Mouse (Mus musculus): Measurements from ENCODE around the gene Lrig1. TPM values are rescaled to one million over a fixed set of nuclear protein-coding genes. Genes with fewer than 3 reads are reported as not detected.

Gene Lrig1
- total RNA-seq (2021): 10 to 100 TPM; 29.8 to 30.9 TPM
- long read RNA-seq, experiment 1, full-length matches to known transcripts: 4 of 8 reads
- long read RNA-seq, experiment 1, partial matches to known transcripts: 4 of 8 reads
- long read RNA-seq, experiment 1, other reads (novel, unspliced or antisense): 0 of 8 reads
- long read RNA-seq, experiment 2, full-length matches to known transcripts: 1 of 3 reads
- long read RNA-seq, experiment 2, partial matches to known transcripts: 1 of 3 reads
- long read RNA-seq, experiment 2, other reads (novel, unspliced or antisense): 1 of 3 reads

DNA sequence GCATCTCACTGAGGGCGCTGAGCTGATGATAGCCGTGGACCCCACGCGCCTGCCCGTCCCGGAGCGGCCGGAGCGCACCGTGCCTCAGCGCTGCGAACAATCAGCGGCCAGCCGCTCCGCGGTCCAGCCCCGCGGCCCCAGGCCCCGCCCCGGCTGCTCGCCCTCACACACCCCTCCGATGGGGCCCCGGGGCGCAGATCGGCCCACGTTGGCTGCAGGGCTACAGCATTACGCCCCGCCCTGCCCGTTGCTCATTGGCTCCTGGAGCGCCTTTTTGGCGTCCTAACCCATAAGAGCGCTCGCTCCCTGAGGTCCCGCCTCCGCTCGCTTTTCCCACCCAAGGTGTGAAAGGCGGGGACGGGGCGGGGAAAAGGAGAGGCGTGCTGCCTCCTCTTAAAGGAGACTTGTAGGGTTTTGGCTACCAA, at the start of gene Lrig1:
Lrig1 (minus strand) TSS at position 92 of the 425 bp plus-strand sequence.
- peak; percentile 99 for DNase-seq

DNA sequence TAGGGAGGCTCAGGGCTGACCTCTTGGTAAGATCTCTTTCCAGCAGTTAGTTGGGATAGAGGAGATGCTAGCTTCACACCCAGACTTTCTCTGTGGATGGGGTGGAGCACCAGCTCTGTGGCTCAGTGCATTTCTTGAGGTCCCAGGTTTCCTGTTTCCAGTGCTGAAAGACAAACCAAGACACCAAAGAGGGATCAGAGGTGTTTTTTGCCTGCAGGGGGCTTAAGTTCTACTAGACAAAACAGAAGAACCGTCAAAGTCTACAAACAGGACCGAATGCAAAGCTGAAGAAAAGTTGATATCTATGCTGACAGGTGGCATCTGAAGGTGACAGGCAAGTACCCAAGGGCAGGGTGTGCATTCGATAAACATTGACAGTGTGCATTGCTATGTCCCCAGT, 49.7 kb upstream of the Lrig1 start:
- no peak for DNase-seq

DNA sequence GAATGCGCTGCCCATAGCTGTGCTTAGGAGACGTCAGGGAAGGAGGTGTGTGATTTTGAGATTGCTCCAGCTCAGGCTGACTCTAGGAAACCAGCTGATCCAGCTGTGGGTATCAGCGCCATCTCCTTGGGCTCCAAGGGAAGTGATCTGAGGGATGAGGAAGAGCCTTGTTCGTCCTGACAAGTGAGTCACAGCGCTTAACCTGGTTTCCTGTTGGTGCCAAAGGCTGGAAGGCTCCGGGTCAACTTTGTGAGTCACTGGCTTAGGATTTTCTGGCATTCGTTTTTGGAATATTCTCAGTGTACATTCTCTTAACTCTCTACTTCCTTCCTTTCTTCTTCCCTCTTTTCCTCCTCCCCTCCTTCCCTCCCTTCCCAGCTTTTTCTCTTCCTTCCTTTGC, 48.4 kb upstream of the Lrig1 start:
- DNase-seq: no peak

DNA sequence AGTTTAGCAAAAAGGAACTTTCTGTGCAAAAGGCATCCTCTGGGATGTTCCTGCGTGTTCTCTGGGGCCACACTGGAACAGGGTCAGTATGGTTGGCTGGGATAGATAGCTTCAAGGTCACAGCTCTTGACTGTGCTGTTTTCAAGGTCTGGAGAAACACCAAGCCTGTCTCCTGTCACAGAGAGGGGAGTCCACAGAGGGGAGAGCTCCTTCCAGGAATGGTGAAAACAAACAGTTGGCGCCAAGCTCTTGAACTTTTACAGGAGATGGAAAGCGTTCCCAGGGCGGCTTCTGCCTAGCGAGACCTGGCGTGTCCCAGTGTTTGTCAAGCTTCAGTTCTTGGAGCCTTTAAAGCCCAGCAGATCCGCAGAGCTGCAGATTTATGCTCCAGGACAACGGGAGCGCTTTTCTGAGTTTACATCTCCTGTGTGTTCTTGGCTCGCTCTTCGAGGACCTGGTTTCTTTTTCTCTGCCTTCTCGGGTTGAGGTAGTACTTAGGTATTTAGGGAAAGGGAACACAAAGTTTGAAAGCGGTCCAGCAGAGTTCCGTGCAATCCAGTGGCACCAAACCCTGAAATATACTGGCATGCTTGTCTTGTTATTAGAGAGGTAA, 40.3 kb upstream of the Lrig1 start:
- peak; percentile 46 to 53 for DNase-seq

DNA sequence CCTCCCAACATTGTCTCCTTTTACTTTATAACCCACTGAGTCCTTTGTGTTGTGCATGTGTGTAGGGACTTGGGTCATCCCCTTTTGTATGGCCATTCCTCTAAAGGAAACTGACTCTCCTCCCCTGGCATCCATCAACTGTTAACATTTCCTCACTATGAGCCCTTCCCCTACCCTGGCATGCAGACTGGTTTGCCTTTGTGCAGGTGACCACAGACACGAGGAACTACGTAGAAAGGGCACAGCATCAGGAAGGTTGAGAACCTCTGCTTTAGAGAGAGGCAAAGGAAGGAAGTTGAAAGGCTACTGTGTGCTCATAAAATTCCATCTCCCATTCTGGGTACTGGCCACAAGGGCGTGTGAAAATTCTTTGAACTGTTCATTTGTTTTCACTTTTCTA, 38.7 kb upstream of the Lrig1 start:
- no peak for DNase-seq

DNA sequence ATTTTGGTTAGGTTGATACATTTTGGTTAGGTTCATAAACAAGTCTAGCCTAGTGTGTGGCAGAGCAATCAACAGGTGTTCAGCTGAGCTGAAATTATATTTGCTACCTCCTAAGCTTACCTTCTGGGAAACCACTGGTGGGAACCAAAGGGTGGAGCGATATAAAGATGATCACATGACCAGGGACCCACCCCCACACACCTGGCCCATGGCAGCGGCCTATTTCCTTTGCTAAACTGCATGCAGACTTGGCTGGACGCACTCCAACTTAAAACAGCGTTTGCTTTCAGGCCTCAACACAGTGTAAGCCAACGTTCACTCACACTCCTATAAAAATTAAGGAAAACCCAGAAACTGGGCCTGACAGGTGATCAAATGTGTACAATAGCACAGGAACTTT, 33.9 kb upstream of the Lrig1 start:
- no peak for DNase-seq

DNA sequence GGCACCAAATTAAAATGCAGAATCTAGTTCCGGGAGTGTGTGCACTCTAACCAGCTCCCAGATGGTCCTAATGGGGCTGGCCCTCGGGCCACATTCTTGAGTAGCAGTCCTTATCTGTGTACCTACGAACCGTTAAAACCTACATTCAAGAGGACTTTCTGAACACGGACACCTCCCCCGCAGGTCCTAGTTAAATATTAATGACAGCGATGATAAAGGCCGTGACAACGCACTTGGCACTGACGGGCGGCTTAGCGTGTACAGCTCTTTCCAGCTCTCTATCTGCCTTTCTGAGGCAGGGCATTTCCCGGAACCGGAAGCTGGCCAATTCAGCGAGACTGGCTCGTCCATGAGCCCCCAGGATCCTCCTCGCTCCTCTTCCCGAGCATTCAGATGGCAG, 29.9 kb upstream of the Lrig1 start:
- peak; percentile 55 to 62 for DNase-seq

DNA sequence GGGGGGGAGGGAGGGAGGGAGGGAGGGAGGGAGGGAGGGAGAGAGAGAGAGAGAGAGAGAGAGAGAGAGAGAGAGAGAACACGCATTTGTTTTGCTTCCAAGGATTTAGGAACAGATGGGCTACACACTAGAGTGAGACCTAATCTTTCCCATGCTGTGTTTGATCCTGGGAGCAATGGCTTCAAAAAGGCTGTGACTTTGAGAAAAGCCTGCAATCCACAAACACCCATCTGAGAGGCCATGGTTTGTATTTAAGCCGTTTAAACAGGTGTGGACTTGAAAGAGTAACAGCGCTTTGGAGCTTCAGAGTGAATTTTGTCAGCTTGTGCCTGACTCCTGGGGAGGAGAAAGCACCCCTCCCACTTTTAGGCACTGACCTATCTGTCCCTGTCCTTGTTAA, 29.2 kb upstream of the Lrig1 start:
- no peak for DNase-seq

DNA sequence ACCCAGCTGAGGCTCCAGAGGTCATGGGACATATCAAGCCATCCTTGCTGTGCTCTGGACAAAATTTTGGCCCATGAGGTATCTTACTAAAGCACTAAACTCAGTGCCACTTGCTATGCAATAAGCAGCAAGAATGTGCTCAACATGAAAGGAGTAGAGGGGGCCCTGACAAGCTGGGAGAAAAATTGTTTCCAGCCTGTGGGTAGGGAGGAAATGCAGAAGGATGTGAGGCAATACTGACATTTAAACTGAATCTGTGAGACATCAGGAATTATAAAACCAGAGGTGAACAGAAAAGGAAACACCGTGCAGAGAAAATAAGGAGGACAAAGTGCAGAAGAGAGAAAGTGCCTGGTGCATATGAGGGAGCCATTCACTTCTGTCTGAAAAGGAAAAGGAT, 24.7 kb upstream of the Lrig1 start:
- no peak for DNase-seq

DNA sequence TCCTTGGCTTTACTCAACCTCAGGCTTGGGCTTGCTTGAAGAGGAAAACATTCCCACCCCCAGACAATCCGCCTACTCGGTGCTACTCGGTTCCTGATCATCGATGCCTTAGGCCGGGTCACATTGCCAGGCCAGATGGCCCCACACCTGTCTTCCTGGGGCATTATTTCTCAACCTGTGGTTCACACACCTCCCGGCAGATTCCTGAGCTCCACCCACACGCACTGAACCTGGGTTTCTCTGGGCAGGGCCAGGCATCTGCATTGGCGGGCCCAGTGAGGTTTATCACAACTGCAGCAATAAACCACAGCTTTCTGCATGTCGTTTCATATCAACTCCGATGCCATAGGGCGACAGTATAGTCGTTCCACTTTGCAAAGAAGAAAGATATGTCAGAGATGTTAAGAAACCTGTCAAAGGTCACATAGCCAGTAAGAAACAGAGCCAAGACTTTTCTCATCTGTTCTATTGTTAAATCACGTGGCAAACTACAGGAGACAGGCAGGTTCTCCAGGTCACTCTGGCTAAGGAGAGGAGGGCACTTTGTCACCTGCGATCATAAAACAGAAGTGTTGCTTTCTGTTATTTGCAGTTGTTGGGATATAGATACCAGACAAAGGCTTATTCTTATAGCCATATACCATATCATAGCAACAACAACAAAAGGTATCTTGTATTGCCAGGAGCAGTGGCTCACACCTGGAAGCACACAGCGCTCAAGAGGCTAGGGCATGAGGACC, 18.8 kb upstream of the Lrig1 start:
- DNase-seq: no peak

DNA sequence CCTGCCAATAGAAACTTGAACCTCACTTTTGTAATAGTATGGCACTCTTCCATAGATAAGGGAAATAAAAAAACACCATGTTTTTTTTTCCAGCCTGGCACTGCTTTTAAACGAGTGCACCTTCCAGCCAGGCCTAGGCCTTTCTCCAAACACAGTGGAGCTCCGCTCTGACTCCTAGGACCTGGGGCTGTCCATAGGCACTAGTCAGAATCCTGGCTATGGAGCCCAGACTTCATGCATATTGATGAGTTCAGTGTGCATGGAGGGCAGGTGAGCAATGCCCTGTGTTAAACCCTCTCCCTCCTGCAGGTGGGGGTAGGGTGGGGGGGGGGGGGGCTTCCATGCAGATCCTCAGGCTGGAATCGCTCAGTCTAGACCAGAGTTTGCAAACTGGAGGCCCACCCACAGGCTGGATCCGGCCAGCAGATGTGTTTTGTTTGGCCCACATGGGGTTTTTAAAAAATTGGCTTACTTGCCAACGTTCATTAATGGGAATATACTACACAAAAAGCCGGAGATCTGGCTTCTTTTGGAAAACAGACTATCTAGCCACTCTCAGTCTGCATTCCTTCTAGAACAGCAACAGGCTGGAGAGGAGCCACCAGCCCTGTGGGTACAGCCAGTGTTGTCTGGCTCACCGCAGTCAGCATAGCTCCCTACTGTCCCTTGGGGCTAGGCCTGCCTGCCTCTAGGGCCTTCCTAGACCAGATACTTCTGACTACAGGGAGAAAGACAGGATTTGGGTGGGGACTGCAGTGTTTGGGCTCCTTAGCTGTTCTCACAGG, 17.9 kb upstream of the Lrig1 start:
- DNase-seq: peak; percentile 70 to 77

DNA sequence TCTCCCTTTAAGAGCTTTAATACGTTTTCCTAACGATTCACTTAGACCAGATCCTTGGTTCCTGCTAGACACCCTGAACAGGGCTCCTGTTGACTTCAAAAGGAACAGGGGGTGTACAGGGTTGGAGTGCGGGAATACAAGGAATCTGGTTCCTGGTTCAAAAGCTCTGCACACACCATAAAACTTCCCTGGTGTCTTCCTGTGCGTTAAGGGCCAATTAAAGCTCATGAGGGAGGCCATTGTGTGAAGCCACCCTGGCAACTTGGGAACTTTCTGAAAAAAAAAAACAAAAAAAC, 15.6 kb upstream of the Lrig1 start:
- no peak for DNase-seq

DNA sequence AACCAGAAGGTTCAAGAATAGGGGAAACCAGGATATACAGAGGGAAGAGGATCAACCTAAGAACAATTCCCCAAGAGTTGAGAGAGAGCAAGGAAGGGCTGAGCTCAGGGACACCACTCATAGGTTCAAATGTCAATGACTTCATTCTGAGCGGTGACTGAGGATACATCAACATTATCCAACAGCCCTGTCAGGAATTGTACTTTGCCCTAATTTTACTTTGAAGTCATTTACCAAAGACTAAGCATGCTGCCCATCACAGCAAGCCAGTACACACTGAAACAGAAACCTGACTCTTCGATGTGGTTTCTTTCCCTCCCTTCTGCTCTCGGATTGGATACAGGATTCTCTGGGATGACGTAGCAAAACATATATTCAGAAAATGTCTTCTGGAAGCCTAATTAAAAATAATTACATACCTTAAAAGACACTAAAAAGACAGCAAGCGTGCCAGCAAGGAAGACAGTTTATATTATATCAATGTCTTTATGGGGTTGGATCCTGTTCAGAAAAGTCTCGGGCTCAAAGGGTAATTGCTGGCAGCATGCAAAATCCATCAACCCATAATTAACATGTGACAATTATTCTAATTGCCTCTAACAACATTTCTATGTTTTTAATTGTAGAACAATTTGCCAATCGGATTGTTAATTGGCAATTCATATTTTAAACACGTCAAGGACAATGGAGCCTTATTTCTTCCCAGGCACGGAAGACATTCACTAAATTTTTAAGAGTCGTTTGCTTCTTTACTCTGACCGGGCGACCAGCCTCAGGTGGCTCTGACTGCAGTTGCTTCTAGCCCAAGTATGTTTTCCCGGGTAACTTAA, 15.1 kb upstream of the Lrig1 start:
- no peak for DNase-seq

DNA sequence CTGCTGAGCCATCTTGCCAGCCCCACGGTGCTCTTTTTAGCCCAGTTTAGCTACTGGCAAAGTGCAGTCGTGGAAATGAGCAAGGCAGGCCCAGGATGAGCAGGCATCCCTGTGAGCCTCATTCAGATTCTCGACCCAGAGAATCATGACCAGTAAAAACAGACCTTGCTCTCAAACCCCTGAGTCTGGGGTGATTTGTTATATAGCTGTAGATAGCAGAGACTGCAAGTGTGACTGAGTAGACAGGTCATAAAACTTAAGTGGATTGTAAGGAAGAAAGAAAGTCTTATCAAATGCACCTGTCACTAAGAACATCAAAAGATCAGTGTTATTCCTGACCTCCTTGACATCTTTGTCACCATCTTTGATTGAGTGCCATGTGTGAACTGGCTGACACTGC, 9.9 kb upstream of the Lrig1 start:
- DNase-seq: no peak

DNA sequence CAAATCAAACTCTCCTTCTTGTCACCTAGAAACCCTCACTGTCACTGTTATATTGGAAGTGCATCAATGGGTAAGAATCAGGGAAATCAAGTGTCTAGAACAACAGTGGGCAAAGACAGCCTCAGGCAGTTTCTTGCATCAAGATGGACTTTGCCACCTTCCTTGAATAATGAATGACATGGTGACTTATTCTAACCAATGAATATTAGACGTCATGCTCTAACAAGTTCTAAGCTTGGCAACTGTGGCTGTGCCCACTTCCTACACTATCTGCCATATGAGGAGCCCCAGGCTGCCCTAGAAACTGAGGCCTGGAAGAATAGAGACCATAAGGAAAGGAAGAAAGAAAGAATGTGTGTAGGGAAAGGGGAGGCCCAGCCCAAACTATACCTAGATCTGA, 9.2 kb upstream of the Lrig1 start:
- no peak for DNase-seq

DNA sequence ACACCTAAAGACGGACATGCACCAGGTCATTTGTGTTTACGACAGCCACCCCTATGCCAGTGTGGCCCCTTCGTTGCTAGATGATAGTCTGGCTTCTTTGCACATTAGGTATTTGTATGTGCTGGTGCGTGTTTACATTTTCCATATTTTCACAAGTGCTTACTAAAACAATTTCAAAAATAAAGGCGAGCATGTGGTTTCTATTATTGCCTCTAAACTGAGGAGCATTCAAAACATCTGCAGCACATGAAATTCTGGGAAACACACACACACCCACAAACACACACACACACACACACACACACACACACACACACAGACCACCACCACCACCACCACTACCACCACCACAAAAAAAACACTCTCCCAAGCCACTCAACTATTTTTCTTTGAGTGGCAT, 7.3 kb upstream of the Lrig1 start:
- no peak for DNase-seq

DNA sequence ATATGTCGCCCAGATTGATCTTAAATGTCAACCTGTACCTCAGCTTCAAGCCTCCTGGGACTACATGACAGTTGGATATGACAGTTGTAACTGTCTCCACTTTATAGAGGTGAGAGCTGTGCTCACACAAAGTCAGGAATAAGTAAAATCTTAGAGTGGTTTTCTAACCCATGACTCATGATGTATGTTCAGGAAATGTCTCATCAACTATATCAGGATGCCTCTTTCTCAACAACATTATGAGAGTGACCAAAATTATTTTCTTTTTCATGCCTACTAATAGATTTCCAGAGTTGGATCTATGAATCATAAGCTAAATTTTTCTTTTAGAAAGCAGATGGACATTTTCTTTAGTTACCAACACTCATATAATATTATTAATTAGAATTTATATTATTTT, 6.0 kb upstream of the Lrig1 start:
- no peak for DNase-seq

DNA sequence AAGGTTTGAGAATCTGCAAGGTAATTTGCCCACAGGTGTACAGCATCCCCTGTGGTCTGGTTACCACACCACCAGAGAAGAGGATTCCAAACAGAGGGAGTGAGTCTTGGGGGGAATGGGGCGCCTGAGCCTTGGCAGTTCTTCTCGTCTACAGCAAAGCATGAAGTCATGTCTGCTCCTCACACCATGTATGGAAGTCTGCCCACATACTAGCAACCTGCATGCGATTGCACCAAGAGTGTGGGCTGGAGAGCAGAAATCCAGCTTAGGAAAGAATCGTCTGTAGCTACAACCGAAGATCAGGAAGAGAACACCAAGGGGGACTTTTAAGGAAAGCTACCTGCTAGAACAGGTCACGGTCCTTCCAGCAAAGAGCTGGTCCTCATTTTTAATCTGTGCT, 3.0 kb upstream of the Lrig1 start:
- DNase-seq: no peak

DNA sequence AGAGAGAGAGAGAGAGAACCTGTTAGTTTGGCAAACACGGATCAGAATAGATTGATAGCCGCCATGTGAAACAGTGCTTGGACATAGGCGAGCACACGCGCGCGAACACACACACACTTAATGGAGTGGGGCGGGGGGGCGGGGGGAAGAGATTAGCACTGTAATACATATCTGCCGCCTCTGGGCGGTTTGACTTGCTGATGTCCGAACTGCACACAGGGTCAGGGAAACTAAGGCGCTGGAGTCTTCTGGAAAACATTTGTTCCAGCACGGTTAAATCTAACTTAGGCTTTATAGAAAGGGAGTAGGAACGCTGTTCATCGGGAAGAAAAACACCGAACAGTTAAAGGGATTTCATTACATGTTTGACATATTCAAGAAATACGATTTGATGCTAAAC, 1.1 kb upstream of the Lrig1 start:
- DNase-seq: peak in 1 of 2 experiments; percentile 43

DNA sequence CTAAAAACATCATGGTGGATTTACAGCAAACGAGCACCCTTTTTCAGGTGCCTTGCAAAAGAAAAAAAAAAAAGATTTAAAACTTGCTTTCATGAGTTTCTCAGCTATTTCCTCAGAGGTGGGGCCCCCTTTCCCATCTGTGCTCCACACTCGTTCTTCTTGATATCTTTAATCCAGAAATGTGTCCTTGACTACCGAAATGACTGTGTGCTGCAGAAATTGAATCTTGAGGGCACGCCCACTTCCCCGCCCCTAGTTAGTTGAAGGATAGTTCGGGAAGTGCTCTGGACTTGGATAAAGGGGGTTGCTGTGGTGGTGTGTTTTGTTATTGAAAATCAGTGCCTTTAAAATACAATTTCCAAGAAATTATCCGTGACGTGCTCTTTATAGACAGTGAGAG, 654 bp upstream of the Lrig1 start:
- peak; percentile 82 to 88 for DNase-seq

DNA sequence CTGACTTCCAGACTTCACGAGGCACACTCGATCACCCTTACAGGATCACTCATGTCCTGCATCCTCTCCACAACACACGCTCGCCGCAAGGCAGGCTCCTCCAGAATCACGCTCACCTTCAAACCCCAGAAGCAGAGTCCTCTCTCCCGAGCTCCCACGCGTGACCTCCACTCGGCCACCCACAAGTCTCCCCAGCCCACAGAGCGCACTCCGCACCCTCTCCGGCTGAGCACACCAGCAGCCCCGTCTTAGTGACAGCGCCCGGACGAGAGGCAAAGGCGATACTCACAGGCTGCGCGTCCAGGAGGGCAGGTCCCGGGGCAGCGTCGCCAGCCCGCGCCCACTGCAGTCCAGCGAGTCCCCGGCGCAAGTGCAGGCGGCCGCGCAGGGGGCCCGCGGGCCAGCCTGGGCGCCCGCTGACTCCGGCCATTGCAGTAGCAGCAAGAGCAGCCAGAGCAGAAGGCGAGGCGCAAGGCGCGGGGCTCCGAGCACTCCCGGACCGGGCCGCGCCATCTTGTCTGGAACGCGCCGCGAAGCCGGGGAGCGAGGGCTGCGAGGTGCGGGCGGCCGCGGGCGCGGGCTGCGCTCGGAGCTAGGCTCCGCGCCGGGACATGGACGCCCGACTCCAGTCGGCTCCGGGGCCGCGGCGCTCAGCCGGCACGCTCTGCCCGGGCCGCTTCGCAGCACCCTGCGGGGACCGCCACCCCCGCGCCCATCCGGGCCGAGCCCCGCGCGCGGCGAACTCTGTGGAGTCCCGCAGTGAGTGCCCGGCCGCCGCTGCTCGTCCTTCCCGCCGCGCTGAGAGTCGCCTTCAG, 578 bp downstream of the Lrig1 start:
- DNase-seq: peak; percentile 37 to 63
